Comparison of ENCODE assay signal across 8 mouse cellular contexts in the genomic region with DNA sequence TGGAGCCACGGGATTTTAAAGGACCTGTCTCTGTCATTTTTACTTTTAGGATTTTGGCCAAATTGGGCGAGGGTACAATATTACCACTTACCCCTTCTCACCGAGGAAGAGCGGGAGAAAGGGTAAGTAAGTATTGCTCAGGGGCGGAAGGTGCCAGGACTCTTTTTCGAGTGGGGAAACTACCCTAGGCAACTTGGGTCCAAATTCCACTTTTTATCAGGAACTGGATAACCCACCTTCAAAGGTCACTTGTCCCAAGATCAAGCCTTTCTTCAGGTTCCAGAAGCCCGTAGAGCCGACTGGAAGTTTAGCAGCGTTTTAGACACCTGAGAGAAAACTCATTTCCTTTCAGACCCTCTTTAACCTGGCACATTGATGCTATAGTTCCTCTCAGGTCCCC. TPM values are rescaled to one million over a fixed set of nuclear protein-coding genes. Genes with fewer than 3 reads are reported as not detected.
DNase-seq lines count a peak whose midpoint lies in the region; ATAC-seq and TF ChIP-seq lines count a peak whose summit lies in the region.

No protein-coding gene starts in this region.

- H3K27ac ChIP-seq in lung, embryonic 16.5 days (ENCODE audit: low read length): peak overlapping the region; percentile 32; the same call in 1 of the 2 replicates
- H3K27ac ChIP-seq in embryonic fibroblast, embryonic 13.5 days (ENCODE audit: insufficient read depth, low read length): no peak overlapping the region
- H3K27ac ChIP-seq in limb, embryonic 11.5 days (replicated peaks; ENCODE audit: low read depth, low read length): no peak overlapping the region
- H3K27ac ChIP-seq in stomach, embryonic 14.5 days (ENCODE audit: low read length): peak overlapping the region; percentile 27

- WGBS in lung, embryonic 16.5 days: 5% methylated on average over 9 of the region's 9 CpGs
- 19% methylated on average over 9 of the region's 9 CpGs for WGBS in limb, embryonic 11.5 days
- 11% methylated on average over 9 of the region's 9 CpGs for WGBS in stomach, embryonic 14.5 days

- H3K9me3 ChIP-seq in lung, embryonic 16.5 days (ENCODE audit: control insufficient read depth, low read length): no peaks in the 10 kb centered on the region
- H3K9me3 ChIP-seq in limb, embryonic 11.5 days (ENCODE audit: control insufficient read depth, low read length): no peaks in the 10 kb centered on the region
- H3K9me3 ChIP-seq in stomach, embryonic 14.5 days (ENCODE audit: control insufficient read depth, low read depth, low read length): no peaks in the 10 kb centered on the region

- H3K9ac ChIP-seq in lung, embryonic 16.5 days (ENCODE audit: low read length): peak overlapping the region; percentile 86
- H3K9ac ChIP-seq in limb, embryonic 11.5 days (ENCODE audit: low read length): peak overlapping the region; percentile 85
- H3K9ac ChIP-seq in stomach, embryonic 14.5 days (replicated peaks; ENCODE audit: low read depth, low read length): peak overlapping the region; percentile 74

- TF ChIP-seq CTCF in embryonic fibroblast, embryonic 13.5 days (IDR thresholded peaks at IDR 0.05; ENCODE audit: borderline replicate concordance, insufficient read depth, low read length): no peak

- no peak for DNase-seq in lung, postnatal 10 days
- DNase-seq in limb, embryonic 11.5 days (ENCODE audit: low spot score): no peak
- no peak for DNase-seq in layer of hippocampus, postnatal 36 days
- no peak for DNase-seq in embryo, embryonic 10 days (ENCODE audit: low spot score)
- no peak for DNase-seq in cerebellum, adult 8-10 months

- TF ChIP-seq POLR2A in embryonic fibroblast, embryonic 13.5 days (IDR thresholded peaks at IDR 0.05; ENCODE audit: low read depth, low read length): no peak

- no peaks in the 10 kb centered on the region for H3K36me3 ChIP-seq in lung, embryonic 16.5 days (ENCODE audit: control insufficient read depth, insufficient read depth, low read length)
- no peaks in the 10 kb centered on the region for H3K36me3 ChIP-seq in limb, embryonic 11.5 days (ENCODE audit: control insufficient read depth, insufficient read depth, low read length)
- H3K36me3 ChIP-seq in stomach, embryonic 14.5 days (ENCODE audit: control insufficient read depth, insufficient read depth, low read length): no peaks in the 10 kb centered on the region

- peak overlapping the region; percentile 70 for H3K4me3 ChIP-seq in lung, embryonic 16.5 days (ENCODE audit: low read length)
- H3K4me3 ChIP-seq in embryonic fibroblast, embryonic 13.5 days (ENCODE audit: insufficient read depth, low read length): peak overlapping the region; percentile 77
- H3K4me3 ChIP-seq in limb, embryonic 11.5 days (ENCODE audit: low read depth, low read length): peak overlapping the region; percentile 67
- peak overlapping the region; percentile 73 for H3K4me3 ChIP-seq in stomach, embryonic 14.5 days (ENCODE audit: low read depth, low read length)

- peaks cover 5% of the 10 kb centered on the region; the same call in 1 of the 2 replicates for H3K4me1 ChIP-seq in lung, embryonic 16.5 days (replicated peaks; ENCODE audit: control insufficient read depth, insufficient read depth, low read length)
- no peaks in the 10 kb centered on the region for H3K4me1 ChIP-seq in embryonic fibroblast, embryonic 13.5 days (ENCODE audit: control insufficient read depth, insufficient read depth, low read length)
- no peaks in the 10 kb centered on the region for H3K4me1 ChIP-seq in limb, embryonic 11.5 days (ENCODE audit: control insufficient read depth, insufficient read depth, low read length)
- 0 out of 2 replicates have a peak, but pooled peaks cover 5% of the 10 kb centered on the region for H3K4me1 ChIP-seq in stomach, embryonic 14.5 days (ENCODE audit: control insufficient read depth, insufficient read depth, low read length)

- H3K4me2 ChIP-seq in lung, embryonic 16.5 days (ENCODE audit: low read depth, low read length): peak overlapping the region; percentile 85
- H3K4me2 ChIP-seq in limb, embryonic 11.5 days (ENCODE audit: low read depth, severe bottlenecking): peak overlapping the region; percentile 78
- H3K4me2 ChIP-seq in stomach, embryonic 14.5 days (replicated peaks; ENCODE audit: low read depth, low read length): peak overlapping the region; percentile 80

- no peak for ATAC-seq in lung, embryonic 16.5 days (ENCODE audit: low read depth)
- no peak for ATAC-seq in limb, embryonic 11.5 days (ENCODE audit: insufficient number of reproducible peaks, low FRiP score, low TSS enrichment, low read depth)
- ATAC-seq in stomach, embryonic 14.5 days (ENCODE audit: insufficient number of reproducible peaks, insufficient read depth, low FRiP score, low read depth): no peak

- no peaks in the 10 kb centered on the region for H3K27me3 ChIP-seq in lung, embryonic 16.5 days (ENCODE audit: control insufficient read depth, insufficient read depth, low read depth, low read length)
- H3K27me3 ChIP-seq in limb, embryonic 11.5 days (ENCODE audit: control insufficient read depth, insufficient read depth, low read length): no peaks in the 10 kb centered on the region
- H3K27me3 ChIP-seq in stomach, embryonic 14.5 days (ENCODE audit: control insufficient read depth, insufficient read depth, low read length): no peaks in the 10 kb centered on the region

RNA-seq across cellular contexts. Expression of a gene that starts 0.6 kb away (rescaled TPM):
- 12.8 and 17.0 TPM in 2 replicates for polyA plus RNA-seq in lung, embryonic 16.5 days (2015; fragmentation: Nextera tagmentation; extraction: Ambion mirVana)
- polyA plus RNA-seq in embryonic fibroblast, embryonic 13.5 days (2011; ENCODE audit: insufficient read length, low read depth, missing spikeins): 2.9 and 6.8 TPM in 2 replicates
- polyA plus RNA-seq in limb, embryonic 11.5 days (2014; fragmentation: Nextera tagmentation; extraction: Ambion mirVana): 8.0 and 8.1 TPM in 2 replicates
- polyA plus RNA-seq in stomach, embryonic 14.5 days (2014; fragmentation: Nextera tagmentation; extraction: Ambion mirVana): 13.4 and 18.5 TPM in 2 replicates
- total RNA-seq in layer of hippocampus, postnatal 36 days (2021): 1 to 10 TPM; 6.3 to 9.6 TPM

Comparison
In these comparisons a context has a peak if more than half of its experiments do, and no peak if none do; other contexts are left out.
1. H3K27ac ChIP-seq: peak in lung, embryonic 16.5 days (single experiment) and stomach, embryonic 14.5 days (single experiment); none in embryonic fibroblast, embryonic 13.5 days (single experiment) and limb, embryonic 11.5 days (single experiment).
2. Peak in every context shown above with its lines, with median percentiles within 50 percentile points of each other: H3K4me2 ChIP-seq, H3K4me3 ChIP-seq and H3K9ac ChIP-seq.